Mouse (Mus musculus) mature B cell (primary cell): ENCODE measurements around the gene Snx6.
"Not testable (repeated sequence)": the region's sequence is repeated elsewhere in the genome, so short reads cannot be mapped to it uniquely, and the experiment has no call there.

Source experiments
- in situ Hi-C: fragments of 300-500 bp; cut with MboI; formaldehyde crosslinking; loops from 2 replicates; pipeline ENCODE4 v1.14.3; 2019

Snx6 gene

DNA sequence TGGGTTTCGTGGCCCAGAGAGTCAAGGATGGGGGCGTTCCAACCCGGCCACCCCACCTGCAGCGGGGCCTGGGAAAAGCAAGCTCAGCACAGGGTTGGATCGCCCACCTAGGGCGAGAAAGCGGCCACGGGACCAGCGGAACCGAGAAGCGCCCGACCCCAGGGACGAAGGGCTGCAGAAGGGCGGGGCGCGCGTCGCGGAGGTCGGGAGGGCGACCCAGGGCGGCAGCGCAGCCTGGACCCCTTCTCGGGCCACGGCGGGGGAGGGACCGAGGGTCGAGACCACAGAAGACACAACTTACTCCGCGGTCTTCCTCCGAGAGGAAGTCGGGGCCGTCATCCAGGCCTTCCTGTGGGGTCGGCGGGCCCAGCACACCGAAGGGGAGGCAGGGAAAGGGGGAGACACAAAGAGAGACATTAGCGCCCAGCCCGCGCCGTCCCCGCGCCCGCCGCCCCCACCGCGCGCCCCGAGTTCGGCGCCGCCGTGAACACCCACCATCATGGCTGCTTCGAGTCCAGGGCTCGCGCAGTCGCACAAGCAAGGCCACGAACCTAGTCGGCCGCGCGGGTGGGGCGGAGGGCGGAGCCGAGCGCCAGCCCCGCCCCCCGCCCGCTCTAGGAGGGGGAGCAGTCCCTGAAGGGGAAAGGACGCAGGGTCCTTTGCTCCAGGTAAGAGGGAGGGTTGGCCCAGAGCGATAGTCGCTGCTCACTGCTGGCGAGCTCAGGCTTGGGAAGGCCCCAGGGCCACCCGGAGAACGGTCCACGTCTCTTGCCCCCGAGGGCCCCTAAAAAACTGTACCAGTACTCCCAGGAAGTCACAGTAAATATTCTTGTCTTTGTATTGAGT is at the start of gene Snx6:
Gene Snx6 (minus strand): TSS at position 551 of the 846 bp plus-strand sequence.
- in situ Hi-C loops = no loop called here

- in situ Hi-C loops = no loop called here
Observed at GRCm38 (mm10) chr12:54844415-54844814, 48.9 kb upstream of the Snx6 start.

DNA sequence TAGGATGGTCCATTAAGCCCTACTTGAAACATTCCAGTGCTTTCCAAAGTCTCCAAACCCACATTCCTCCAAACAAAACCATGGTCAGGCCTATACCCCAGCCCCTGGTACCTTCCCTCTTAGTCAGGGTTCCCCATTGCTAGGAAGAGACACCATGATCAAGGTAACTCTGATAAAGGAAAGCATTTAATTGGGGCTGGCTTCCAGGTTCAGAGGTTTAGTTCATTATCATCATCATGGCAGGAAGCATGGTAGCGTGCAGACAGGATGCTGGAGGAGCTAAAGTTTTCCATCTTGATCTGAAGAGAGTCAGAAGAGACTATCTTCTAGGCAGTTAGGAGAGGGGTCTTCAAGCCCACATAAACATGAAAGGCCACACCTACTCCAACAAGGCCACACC is 46.1 kb upstream of the Snx6 start:
- in situ Hi-C loops = no loop called here

DNA sequence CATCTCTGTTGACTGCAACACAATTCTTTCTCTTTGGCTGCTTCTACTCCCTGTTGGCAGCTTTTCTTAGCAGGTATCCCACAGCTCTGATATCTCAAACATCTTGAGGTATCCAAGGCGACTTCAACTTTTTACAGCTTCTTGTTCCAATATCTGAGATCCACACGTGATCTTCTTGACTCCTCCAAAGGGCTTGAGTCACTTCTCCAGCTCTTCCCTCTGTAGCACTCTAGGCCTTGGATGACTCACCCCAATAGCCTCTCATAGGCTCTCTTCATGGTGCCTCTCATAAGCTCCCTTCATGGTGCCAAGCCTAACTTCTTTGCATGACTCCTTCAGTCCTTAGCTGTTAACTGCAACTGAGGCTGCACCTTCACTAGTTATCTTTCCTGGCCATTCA is 44.3 kb upstream of the Snx6 start:
- in situ Hi-C loops = loop anchor here (5.0 kb wide), 1 partner anchor 32 kb away; no protein-coding TSS in a partner anchor

GRCm38 (mm10) chr12:54838931-54839330 is 43.4 kb upstream of the Snx6 start:
- in situ Hi-C loops = loop anchor here (5.0 kb wide), 1 partner anchor 33 kb away; no protein-coding TSS in a partner anchor

GRCm38 (mm10) chr12:54835608-54836570 is 40.4 kb upstream of the Snx6 start:
- in situ Hi-C loops = loop anchor here (5.0 kb wide), 1 partner anchor 36 kb away; no protein-coding TSS in a partner anchor

DNA sequence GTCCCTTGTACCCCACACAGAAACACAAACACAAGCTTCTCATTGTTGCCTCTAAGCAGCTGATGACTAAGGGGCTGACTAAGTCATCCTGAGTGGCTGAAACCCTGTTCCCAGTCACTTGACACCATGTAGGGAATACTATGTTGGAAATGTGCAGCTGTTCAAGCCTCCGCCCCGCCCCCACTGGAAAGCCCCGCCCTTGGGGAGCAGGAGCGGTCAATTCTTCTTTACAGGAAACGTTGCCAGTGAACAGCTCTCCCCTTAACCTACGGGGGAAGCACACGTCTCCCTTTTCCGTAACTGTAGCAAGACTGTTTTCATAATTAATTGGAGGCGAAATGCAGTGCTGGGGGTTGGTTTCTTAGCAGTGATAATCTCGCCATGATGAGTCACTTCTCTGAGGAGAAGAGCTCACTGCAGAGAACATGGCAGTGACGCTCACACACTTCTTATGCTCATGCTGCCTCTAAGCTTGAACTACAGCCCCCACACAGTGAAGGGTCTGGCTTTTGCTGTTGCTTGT is 39.5 kb upstream of the Snx6 start:
- in situ Hi-C loops = loop anchor here (5.0 kb wide), 1 partner anchor 37 kb away; no protein-coding TSS in a partner anchor

DNA sequence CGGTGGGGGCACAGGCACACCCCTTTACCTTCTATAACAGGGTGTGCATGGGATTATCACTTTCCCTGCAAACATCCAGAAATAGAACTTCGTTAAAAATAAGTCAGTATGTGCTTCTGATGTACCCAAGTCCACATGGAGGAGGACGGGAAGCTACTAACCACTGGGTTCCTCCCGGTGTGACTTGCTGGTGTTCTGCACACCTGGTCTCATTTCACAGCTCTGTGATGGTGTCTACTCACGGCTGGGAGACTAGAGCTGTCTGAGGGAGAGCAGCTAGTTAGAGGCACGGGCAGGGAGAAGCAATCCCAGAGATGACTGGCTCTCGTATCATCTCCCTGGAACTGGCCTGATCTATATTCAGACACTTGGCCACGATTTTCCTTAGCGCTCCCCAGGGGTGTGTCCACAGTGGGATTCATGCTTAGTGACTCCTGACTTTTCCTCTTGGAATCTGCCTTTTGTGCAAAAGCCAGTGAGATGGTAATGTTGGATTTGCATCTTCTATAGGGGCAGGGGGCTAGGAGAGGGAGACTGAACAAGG is 38.4 kb upstream of the Snx6 start:
- in situ Hi-C loops = no loop called here

GRCm38 (mm10) chr12:54831927-54832326 is 36.4 kb upstream of the Snx6 start:
- in situ Hi-C loops = not testable (repeated sequence)

DNA sequence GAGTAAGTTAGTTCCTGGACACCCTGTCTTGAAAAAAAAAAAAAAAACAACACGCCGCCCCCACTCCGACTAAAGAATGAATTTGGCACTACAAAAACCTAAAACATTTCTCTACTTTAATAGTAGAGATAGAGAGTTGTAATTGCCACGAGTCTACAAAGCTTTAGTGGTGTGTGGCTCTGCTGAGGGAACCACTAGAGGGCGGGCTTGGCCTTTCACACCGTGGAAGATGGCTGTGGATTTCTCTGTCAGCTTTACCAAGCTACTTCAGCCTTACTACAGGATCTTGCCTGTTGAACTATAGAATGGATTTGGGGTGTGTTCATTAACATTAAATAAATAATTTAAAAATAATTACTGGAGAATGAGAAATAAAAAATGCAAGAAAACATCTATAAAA is 35.1 kb upstream of the Snx6 start:
- in situ Hi-C loops = no loop called here

GRCm38 (mm10) chr12:54829876-54830275 is 34.4 kb upstream of the Snx6 start:
- in situ Hi-C loops = no loop called here

DNA sequence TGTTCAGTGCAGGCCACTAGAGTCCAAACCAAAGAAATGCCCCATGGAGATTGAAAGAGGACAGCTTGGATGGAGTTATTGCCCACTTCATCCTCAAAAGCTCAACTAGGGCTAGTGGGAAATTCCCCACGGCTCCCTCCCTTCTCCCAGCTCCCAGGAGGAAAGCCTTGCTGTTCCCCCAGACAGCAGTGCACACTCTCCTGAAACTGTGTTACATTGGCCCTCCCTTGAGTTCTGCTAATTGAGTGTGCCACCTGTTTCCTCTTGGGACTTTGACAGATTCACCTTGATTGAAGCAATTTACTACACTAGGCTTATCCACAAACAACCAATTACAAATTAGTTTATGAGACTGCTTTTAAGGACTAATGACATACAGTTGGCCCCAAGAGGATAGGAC is 32.5 kb upstream of the Snx6 start:
- in situ Hi-C loops = no loop called here

DNA sequence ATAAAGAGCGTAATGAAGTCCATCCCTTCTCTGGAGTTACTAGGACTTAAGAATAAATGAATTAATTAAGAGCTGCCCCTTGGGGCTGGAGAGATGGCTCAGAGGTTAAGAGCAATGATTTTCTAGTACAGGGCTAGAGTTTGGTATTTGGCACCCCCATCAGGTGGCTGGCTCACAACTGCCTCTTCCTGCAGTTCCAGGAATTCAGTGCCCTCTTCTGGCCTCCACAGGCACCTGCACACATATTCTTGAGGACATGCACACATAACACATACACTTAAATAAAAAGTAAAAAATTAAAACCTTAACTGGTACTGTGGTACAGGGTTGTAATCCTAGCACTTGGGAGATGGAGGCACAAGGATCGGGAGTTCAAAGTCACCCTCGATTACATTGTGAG is 29.7 kb upstream of the Snx6 start:
- in situ Hi-C loops = no loop called here

DNA sequence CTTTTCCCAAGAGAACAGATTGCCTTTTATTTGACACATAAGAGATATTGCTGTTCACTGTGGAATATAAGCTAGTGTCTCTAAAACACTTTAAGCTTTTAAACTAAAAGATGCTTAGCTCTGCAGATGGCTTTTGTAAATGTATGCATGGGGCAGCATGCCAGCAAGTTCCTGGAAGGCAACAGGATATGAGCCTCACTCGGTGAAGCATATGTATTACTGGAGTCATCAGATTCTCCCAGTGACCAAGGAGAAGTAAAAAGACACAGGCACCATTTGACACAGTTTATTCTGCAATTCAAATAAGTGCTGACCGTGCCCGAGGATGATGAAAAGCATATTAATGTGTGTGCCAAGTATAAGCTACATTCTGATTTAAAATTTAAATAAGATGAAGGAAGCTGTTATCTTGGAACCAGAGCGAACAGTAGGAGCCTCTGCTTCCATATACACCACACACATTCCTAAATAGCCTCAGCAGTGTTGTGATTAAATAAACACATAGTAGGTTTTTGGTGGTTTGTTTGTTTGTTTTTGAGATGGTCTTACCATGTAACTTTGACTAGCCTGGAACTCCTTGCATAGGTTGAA is 27.4 kb upstream of the Snx6 start:
- in situ Hi-C loops = no loop called here

DNA sequence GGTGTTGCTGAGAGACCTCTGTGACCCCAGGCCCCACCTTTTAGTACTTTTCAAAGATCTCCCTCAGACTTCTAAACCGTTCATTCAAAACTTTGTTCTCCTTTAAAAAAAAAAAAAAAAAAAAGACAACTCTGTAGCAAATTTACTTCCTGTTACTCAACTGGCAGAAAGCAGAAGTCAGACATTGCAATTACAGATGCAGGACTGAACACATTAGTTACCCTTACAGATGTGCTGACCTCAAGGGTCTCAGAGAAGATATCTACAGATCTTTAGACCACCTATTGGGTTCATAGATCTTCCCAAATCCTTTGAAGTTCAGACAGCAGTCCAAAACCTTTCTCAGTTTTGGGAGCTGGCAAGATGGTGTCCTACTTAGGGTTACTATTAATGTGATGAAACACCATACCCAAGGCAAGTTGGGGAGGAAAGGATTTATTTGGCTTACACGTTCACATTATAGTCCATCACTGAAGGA is 25.2 kb upstream of the Snx6 start:
- in situ Hi-C loops = no loop called here

DNA sequence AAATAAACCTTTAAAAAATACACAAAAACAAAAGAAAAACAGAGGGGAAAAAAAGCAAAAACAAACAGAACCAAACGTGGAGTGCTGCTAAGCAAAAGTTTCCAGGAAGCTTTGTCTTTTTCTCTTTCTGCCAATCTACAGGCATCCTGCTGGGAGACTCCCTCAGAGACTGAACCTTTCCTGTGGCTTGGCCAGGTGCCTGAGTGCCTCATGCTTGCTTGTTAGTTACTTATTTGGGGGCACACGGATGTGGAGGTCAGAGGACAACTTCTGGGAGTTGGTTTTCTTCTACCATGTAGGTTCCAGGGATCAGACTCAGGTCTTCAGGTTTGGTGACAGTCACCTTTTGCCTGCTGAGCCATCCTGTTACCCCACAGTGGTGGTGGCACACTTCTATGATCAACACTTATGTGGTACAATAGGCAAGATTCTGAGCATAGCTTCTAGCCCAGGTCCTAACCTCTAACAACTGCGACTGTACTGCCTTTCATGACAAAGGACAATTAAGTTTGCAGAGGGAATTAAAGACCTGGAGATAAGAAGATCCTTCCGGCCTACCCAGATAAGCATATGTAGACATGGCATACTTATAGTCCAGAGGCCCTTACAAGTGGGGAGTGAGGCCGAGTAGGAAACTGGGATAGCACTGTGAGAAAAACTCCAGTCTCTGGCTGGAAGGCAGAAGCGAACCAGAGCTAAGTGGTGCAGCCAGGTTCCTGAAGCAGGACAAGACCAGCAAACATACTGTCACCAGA is 23.9 kb upstream of the Snx6 start:
- in situ Hi-C loops = no loop called here

DNA sequence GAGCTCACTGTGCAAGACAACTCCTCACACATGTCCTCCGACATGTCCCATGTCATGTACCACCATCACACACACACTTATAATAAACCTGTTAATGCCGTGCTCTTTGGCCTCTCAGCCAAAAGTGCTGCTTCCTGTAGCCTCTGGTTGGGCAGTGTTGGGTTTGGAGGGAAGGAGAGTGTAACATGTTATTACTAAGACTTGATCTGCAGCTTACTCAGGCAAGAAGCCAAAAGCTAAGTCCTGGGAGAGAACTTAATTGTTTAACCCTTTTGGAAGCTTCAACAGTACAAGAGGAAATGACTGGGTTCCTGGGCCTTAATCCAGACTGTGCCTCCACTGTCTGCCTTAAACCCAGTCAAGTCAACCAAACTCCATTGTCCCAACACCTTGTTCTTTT is 14.6 kb upstream of the Snx6 start:
- in situ Hi-C loops = no loop called here

GRCm38 (mm10) chr12:54807481-54807880 is 12.0 kb upstream of the Snx6 start:
- in situ Hi-C loops = no loop called here

DNA sequence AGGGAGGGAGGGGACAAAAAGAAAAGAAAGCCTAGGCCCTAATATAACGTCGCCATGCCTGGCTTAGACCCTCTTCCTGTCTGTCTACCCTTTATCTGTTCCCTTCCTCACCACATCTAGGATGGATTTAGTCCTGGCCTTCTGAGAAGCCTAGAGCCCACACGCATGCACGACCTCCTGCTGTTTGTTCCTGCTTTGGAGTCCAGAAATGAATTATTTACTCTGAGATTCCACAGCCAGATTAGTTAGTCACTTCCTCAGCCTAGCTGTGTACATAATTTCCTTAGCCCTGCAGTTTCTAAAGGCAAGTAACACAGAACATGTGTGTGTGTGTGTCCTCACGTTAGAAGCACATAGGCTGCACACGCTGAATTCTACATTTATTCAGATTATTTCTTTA is 10.6 kb upstream of the Snx6 start:
- in situ Hi-C loops = no loop called here

- in situ Hi-C loops = no loop called here
Observed at GRCm38 (mm10) chr12:54805254-54806002, 9.9 kb upstream of the Snx6 start.
